Mouse (Mus musculus) heart, postnatal 25 days (tissue): Measurements from ENCODE around the gene Mrpl34. TPM values are rescaled to one million over a fixed set of nuclear protein-coding genes. Genes with fewer than 3 reads are reported as not detected.

Experiments used
- total RNA-seq, 2 experiments: library from RNA; stranded (reverse); gene quantifications; 2 replicates each; pipeline ENCODE4 v1.2.3; 2021

The Mrpl34 gene
- total RNA-seq, 2 experiments from 2014 or later, result 136 to 142 TPM

Other genes with a start within 250 kb of the Mrpl34 start
- gene Myo9b, start 192.2 kb upstream of the Mrpl34 start, total RNA-seq, result 10 to 100 TPM; 26.2 to 28.6 TPM
- gene Haus8, start 192.0 kb upstream of the Mrpl34 start, total RNA-seq, result 10 to 100 TPM; 31.6 to 36.1 TPM
- 100 to 1,000 TPM; 116 to 128 TPM for gene Use1, start 98.1 kb upstream of the Mrpl34 start, total RNA-seq
- gene Ocel1, start 93.7 kb upstream of the Mrpl34 start, total RNA-seq, result 10 to 100 TPM; 13.2 to 14.3 TPM
- gene Nr2f6, start 83.0 kb upstream of the Mrpl34 start, total RNA-seq, result 10 to 100 TPM; 56.3 to 56.6 TPM
- gene Ushbp1, start 69.2 kb upstream of the Mrpl34 start, total RNA-seq, result 10 to 100 TPM; 24.5 to 32.5 TPM
- gene Babam1, start 68.1 kb upstream of the Mrpl34 start, total RNA-seq, result 10 to 100 TPM; 67.0 to 69.5 TPM
- gene Ankle1, start 58.9 kb upstream of the Mrpl34 start, total RNA-seq, result under 1 TPM; 0.18 to 0.36 TPM
- gene Abhd8, start 1.3 kb upstream of the Mrpl34 start, total RNA-seq, result 10 to 100 TPM; 32.4 to 32.6 TPM
- gene Dda1, start 4.2 kb downstream of the Mrpl34 start, total RNA-seq, result 10 to 100 TPM; 29.1 to 29.9 TPM
- gene Ano8, start 21.0 kb downstream of the Mrpl34 start, total RNA-seq, result 10 to 100 TPM; 17.0 to 18.2 TPM
- gene Gtpbp3, start 23.1 kb downstream of the Mrpl34 start, total RNA-seq, result 10 to 100 TPM; 18.5 to 19.4 TPM
- gene Plvap, start 46.8 kb downstream of the Mrpl34 start, total RNA-seq, result 10 to 100 TPM; 26.6 to 35.3 TPM
- under 1 TPM in 1 of 2 experiments, not detected in 1; 0.14 TPM for gene Ccdc194, start 60.8 kb downstream of the Mrpl34 start, total RNA-seq
- 10 to 100 TPM; 17.4 to 22.8 TPM for gene Bst2, start 72.5 kb downstream of the Mrpl34 start, total RNA-seq
- gene Mvb12a, start 78.0 kb downstream of the Mrpl34 start, total RNA-seq, result 10 to 100 TPM; 27.0 to 31.1 TPM
- gene Tmem221, start 93.9 kb downstream of the Mrpl34 start, total RNA-seq, result under 1 TPM; 0.31 to 0.36 TPM
- gene Nxnl1, start 101.6 kb downstream of the Mrpl34 start, total RNA-seq, result under 1 TPM; 0.14 to 0.31 TPM
- gene Slc27a1, start 103.9 kb downstream of the Mrpl34 start, total RNA-seq, result 100 to 1,000 TPM; 140 to 143 TPM
- 10 to 100 TPM; 68.1 to 75.9 TPM for gene Pgls, start 127.2 kb downstream of the Mrpl34 start, total RNA-seq
- 1 to 10 TPM in 1 of 2 experiments, under 1 TPM in 1; 0.81 to 1.5 TPM for gene Fam129c, start 132.7 kb downstream of the Mrpl34 start, total RNA-seq
- 10 to 100 TPM; 41.3 to 43.1 TPM for gene Colgalt1, start 146.0 kb downstream of the Mrpl34 start, total RNA-seq
- gene Unc13a, start 206.8 kb downstream of the Mrpl34 start, total RNA-seq, result under 1 TPM; 0.73 to 0.83 TPM
- gene Jak3, start 211.3 kb downstream of the Mrpl34 start, total RNA-seq, result 1 to 10 TPM; 7.8 to 8.5 TPM
- 1 to 10 TPM; 4.0 to 4.8 TPM for gene Insl3, start 224.3 kb downstream of the Mrpl34 start, total RNA-seq
- 1 to 10 TPM; 5.5 to 8.0 TPM for gene B3gnt3, start 236.8 kb downstream of the Mrpl34 start, total RNA-seq